Mouse (Mus musculus): ENCODE measurements around the gene Gm4869. TPM values are rescaled to one million over a fixed set of nuclear protein-coding genes. Genes with fewer than 3 reads are reported as not detected.

The Gm4869 gene
- polyA plus RNA-seq, 1 experiment from 2014 or later, result not detected

- Histone ChIP-seq H3K4me3 (replicated peaks) (no peak overlapping the region), H3K9ac (replicated peaks) (peak overlapping the region; percentile 6; the same call in 1 of the 2 replicates), H3K4me1 (replicated peaks) (peaks cover 52% of the 10 kb centered on the region), H3K9me3 (no peaks in the 10 kb centered on the region), H3K4me2 (replicated peaks) (peak overlapping the region; percentile 22; the same call in 1 of the 2 replicates), H3K27me3 (no peaks in the 10 kb centered on the region), H3K27ac (peak overlapping the region; percentile 44; the same call in 1 of the 2 replicates), H3K36me3 (no peaks in the 10 kb centered on the region)
- ATAC-seq, result no peak
- 53% methylated on average over 27 of the region's 27 CpGs for WGBS
These were observed 64.9 kb downstream of the Gm4869 start for GRCm38 (mm10) chr5:140510012-140511000.

GRCm38 (mm10) chr5:140513921-140514320, 68.5 kb downstream of the Gm4869 start:
- no peak for ATAC-seq
- 74% methylated on average over 8 of the region's 8 CpGs for WGBS
- H3K4me3 ChIP-seq (replicated peaks), result no peak overlapping the region
- no peak overlapping the region for H3K9ac ChIP-seq (replicated peaks)
- H3K4me1 ChIP-seq (replicated peaks), result peaks cover 28% of the 10 kb centered on the region
- H3K4me2 ChIP-seq (replicated peaks), result no peak overlapping the region
- no peaks in the 10 kb centered on the region for H3K27me3 ChIP-seq
- no peaks in the 10 kb centered on the region for H3K9me3 ChIP-seq
- H3K36me3 ChIP-seq, result no peaks in the 10 kb centered on the region
- no peak overlapping the region for H3K27ac ChIP-seq

DNA sequence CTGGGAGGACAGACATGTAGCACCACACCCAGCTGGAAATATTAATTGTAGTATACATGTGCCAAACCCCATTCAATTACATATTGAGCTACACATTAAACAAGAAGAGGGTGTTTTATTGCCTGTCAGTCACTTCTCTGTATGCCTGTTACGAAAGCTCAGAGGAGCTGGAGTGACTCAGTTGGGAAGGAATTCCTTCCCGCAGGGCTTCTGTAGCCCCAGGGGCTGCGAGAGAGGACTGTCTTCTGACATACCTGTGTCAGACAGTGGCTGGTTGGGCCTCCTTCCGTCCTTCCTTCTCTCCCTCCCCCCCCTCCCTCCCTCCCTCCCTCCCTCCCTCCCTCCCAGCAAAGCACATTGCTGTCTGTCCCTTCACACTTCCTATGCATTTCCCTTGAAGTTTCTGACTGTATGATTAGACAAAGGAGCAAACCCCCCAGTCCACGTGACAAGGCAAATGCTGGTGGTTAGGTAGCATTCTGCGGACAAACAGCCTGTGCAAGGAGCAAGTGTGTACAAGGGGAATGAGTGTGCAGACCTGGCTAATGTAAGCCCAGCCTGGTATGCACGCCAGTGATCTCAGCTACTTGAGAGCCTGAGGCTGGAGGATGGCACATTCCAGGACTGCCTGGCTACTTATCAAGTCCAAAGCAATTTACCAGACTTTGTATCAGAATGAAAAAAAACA, 69.5 kb downstream of the Gm4869 start:
- no peak overlapping the region for H3K4me3 ChIP-seq (replicated peaks)
- ATAC-seq, result no peak
- no peak overlapping the region for H3K27ac ChIP-seq
- H3K27me3 ChIP-seq, result no peaks in the 10 kb centered on the region
- H3K4me1 ChIP-seq (replicated peaks), result peaks cover 17% of the 10 kb centered on the region
- 67% methylated on average over 7 of the region's 7 CpGs for WGBS
- no peaks in the 10 kb centered on the region for H3K36me3 ChIP-seq
- H3K4me2 ChIP-seq (replicated peaks), result no peak overlapping the region
- no peak overlapping the region for H3K9ac ChIP-seq (replicated peaks)
- H3K9me3 ChIP-seq, result no peaks in the 10 kb centered on the region

DNA sequence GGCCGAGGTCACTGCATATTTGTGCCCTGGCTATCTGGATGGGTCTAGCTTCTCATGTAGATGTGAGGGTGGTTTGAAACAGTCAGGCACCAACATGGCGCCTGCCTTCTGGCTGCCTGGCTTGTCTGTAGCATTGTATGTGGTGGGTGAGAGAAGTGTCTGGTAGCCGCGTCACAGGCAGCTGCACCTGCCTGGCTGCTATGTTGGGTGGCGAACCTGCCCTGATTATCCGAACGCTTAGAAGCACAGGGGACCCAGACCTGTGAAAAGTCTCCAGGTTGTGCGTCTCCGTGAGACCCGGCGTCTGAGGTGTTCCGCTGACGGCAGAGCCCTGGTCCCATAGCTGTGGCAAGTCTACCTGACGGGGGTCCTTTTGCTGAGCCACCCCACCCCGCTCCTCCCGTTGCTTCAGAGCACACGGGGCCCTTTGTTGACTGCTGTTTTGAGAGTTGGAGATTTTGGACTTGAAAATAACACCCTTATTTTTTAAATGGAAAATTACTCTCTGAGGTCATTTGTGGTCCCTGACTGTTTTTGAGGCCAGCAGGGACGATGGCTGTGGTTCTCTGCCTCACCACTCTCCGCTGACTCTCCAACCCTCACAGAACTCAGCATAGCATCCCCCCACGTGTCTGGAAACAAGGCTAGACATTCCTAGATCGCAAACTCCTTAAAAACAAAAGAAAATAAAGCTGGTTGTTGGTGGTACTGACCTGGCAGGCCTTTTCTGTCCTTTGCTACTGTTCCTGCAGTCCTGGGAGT, 71.9 kb downstream of the Gm4869 start:
- H3K27ac ChIP-seq, result no peak overlapping the region
- H3K27me3 ChIP-seq, result no peaks in the 10 kb centered on the region
- 0 out of 2 replicates have a peak, but pooled peaks cover 9% of the 10 kb centered on the region for H3K4me1 ChIP-seq (replicated peaks)
- H3K4me2 ChIP-seq (replicated peaks), result no peak overlapping the region
- no peak overlapping the region for H3K9ac ChIP-seq (replicated peaks)
- H3K36me3 ChIP-seq, result no peaks in the 10 kb centered on the region
- no peak overlapping the region for H3K4me3 ChIP-seq (replicated peaks)
- ATAC-seq, result no peak
- WGBS, result 91% methylated on average over 21 of the region's 21 CpGs
- no peaks in the 10 kb centered on the region for H3K9me3 ChIP-seq

GRCm38 (mm10) chr5:140517921-140518230, 72.4 kb downstream of the Gm4869 start:
- no peaks in the 10 kb centered on the region for H3K27me3 ChIP-seq
- H3K4me2 ChIP-seq (replicated peaks), result no peak overlapping the region
- H3K4me3 ChIP-seq (replicated peaks), result no peak overlapping the region
- H3K9ac ChIP-seq (replicated peaks), result no peak overlapping the region
- 96% methylated on average over 4 of the region's 4 CpGs for WGBS
- H3K9me3 ChIP-seq, result no peaks in the 10 kb centered on the region
- H3K27ac ChIP-seq, result no peak overlapping the region
- H3K36me3 ChIP-seq, result no peaks in the 10 kb centered on the region
- ATAC-seq, result no peak
- H3K4me1 ChIP-seq (replicated peaks), result 0 out of 2 replicates have a peak, but pooled peaks cover 9% of the 10 kb centered on the region

DNA sequence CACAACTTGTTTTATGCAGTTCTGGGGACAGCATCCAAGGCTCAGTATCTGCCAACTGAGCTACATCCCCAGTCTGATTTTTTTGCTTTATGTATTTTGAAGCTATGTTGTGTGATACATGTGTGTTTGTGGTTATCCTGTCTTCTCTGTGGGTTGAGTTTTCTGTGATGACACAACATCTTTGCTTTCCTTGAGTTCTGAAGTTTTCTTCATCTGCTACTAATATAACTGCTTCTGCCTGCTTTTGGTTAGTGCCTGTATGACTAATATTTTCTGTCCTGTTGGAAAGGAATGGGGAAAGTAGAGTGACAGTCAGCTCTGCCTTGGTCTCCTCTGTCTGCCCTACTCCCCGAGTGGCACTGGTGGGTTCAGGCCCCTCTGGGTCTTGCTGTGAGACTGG, 75.8 kb downstream of the Gm4869 start:
- Histone ChIP-seq H3K9ac (replicated peaks) (no peak overlapping the region), H3K4me2 (replicated peaks) (no peak overlapping the region), H3K4me3 (replicated peaks) (no peak overlapping the region), H3K4me1 (replicated peaks) (no peaks in the 10 kb centered on the region), H3K9me3 (0 out of 2 replicates have a peak, but pooled peaks cover 4% of the 10 kb centered on the region), H3K27me3 (no peaks in the 10 kb centered on the region), H3K36me3 (peaks cover 25% of the 10 kb centered on the region), H3K27ac (no peak overlapping the region)
- no peak for ATAC-seq
- 96% methylated on average over 1 of the region's 1 CpGs for WGBS

- no peak for ATAC-seq
- Histone ChIP-seq H3K27me3 (no peaks in the 10 kb centered on the region), H3K4me3 (replicated peaks) (no peak overlapping the region), H3K9ac (replicated peaks) (no peak overlapping the region), H3K9me3 (0 out of 2 replicates have a peak, but pooled peaks cover 4% of the 10 kb centered on the region), H3K4me2 (replicated peaks) (no peak overlapping the region), H3K36me3 (peaks cover 41% of the 10 kb centered on the region), H3K27ac (peak overlapping the region; percentile 32; the same call in 1 of the 2 replicates), H3K4me1 (replicated peaks) (peaks cover 6% of the 10 kb centered on the region)
- 67% methylated on average over 2 of the region's 2 CpGs for WGBS
These were observed 81.3 kb downstream of the Gm4869 start for GRCm38 (mm10) chr5:140526754-140527153.

GRCm38 (mm10) chr5:140538111-140538683, 92.8 kb downstream of the Gm4869 start:
- Histone ChIP-seq H3K36me3 (no peaks in the 10 kb centered on the region), H3K27ac (no peak overlapping the region), H3K4me2 (replicated peaks) (no peak overlapping the region), H3K9me3 (no peaks in the 10 kb centered on the region), H3K9ac (replicated peaks) (no peak overlapping the region), H3K4me3 (replicated peaks) (no peak overlapping the region), H3K27me3 (0 out of 2 replicates have a peak, but pooled peaks cover 3% of the 10 kb centered on the region), H3K4me1 (replicated peaks) (peaks cover 13% of the 10 kb centered on the region; the same call in 1 of the 2 replicates)
- WGBS, result 79% methylated on average over 13 of the region's 13 CpGs
- ATAC-seq, result no peak

DNA sequence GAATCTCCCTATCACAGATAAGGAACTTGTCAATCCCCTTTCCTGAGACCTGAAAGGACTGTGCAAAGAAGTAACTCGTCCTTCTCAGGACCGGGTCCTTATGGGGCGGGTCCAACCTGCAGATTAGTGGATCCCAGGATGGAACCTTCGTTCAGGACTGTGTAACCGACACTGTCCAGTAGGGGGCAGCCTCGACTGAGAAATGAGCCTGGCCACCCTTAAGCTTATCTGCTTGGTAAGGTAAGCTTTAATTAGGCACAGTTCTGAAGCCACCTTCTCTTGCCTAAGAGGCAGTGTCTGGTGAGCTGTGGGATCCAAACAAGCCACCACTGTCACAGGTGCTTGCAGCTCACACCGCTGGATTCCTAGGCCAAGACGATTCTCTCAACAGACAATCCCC, 94.7 kb downstream of the Gm4869 start:
- Histone ChIP-seq H3K4me1 (replicated peaks) (peaks cover 16% of the 10 kb centered on the region; the same call in 1 of the 2 replicates), H3K4me3 (replicated peaks) (no peak overlapping the region), H3K4me2 (replicated peaks) (no peak overlapping the region), H3K27ac (no peak overlapping the region), H3K9ac (replicated peaks) (no peak overlapping the region), H3K27me3 (0 out of 2 replicates have a peak, but pooled peaks cover 3% of the 10 kb centered on the region), H3K36me3 (no peaks in the 10 kb centered on the region), H3K9me3 (no peaks in the 10 kb centered on the region)
- peak; percentile 46; the same call in 1 of the 2 replicates for ATAC-seq
- 12% methylated on average over 8 of the region's 8 CpGs for WGBS

- H3K4me2 ChIP-seq (replicated peaks), result no peak overlapping the region
- H3K27ac ChIP-seq, result peak overlapping the region; percentile 32; the same call in 1 of the 2 replicates
- no peaks in the 10 kb centered on the region for H3K27me3 ChIP-seq
- H3K4me3 ChIP-seq (replicated peaks), result no peak overlapping the region
- peak; percentile 73 for ATAC-seq
- peaks cover 9% of the 10 kb centered on the region; the same call in 1 of the 2 replicates for H3K4me1 ChIP-seq (replicated peaks)
- no peaks in the 10 kb centered on the region for H3K36me3 ChIP-seq
- no peaks in the 10 kb centered on the region for H3K9me3 ChIP-seq
- no peak overlapping the region; the same call in 1 of the 2 replicates for H3K9ac ChIP-seq (replicated peaks)
- WGBS, result 68% methylated on average over 9 of the region's 9 CpGs
These were observed 97.5 kb downstream of the Gm4869 start for GRCm38 (mm10) chr5:140542811-140543575.

Data from midbrain, embryonic 13.5 days (tissue).